Mouse (Mus musculus): ENCODE results near the gene Ddx43.

- TF ChIP-seq CTCF (IDR thresholded peaks at IDR 0.05) = peak; percentile 22
- no peak for TF ChIP-seq EP300 (IDR thresholded peaks at IDR 0.05)
Measured at GRCm38 (mm10) chr9:78439426-78439825, 43.8 kb downstream of the Ddx43 start.
